Mouse (Mus musculus) limb, embryonic 13.5 days (tissue): ENCODE results near the gene Nlrp3. TPM values are rescaled to one million over a fixed set of nuclear protein-coding genes. Genes with fewer than 3 reads are reported as not detected.

Experiments used
- ATAC-seq: fragments of 200-750 bp; cut with Nextera tagmentation; 2 replicates; pipeline ENCODE4 v1.8.0; 2017; ENCODE audit warnings: low read depth, moderate number of reproducible peaks, moderate TSS enrichment; ENCODE audit not compliant: low FRiP score
- H3K27ac ChIP-seq: fragments of 300-500 bp; sonication (generic); 2 replicates; pipeline ENCODE4 v1.5.1; 2015; ENCODE audit warnings: inconsistent platforms, mild to moderate bottlenecking, moderate library complexity
- H3K27me3 ChIP-seq: fragments of 300-500 bp; sonication (generic); 2 replicates; pipeline ENCODE4 v1.6.1; 2015; ENCODE audit warnings: mild to moderate bottlenecking, inconsistent platforms
- H3K36me3 ChIP-seq: fragments of 300-500 bp; sonication (generic); 2 replicates; pipeline ENCODE4 v1.6.1; 2015; ENCODE audit warnings: inconsistent platforms, mild to moderate bottlenecking, moderate library complexity
- H3K4me1 ChIP-seq: fragments of 300-500 bp; sonication (generic); 2 replicates; pipeline ENCODE4 v1.6.1; 2015; ENCODE audit warnings: inconsistent platforms
- H3K4me2 ChIP-seq: fragments of 300-500 bp; sonication (generic); replicated peaks from 2 replicates; pipeline ENCODE4 v1.6.1; 2015; ENCODE audit warnings: inconsistent platforms, mild to moderate bottlenecking, moderate library complexity
- H3K4me3 ChIP-seq: fragments of 300-500 bp; sonication (generic); 2 replicates; pipeline ENCODE4 v1.5.1; 2015; ENCODE audit warnings: moderate library complexity, mild to moderate bottlenecking, inconsistent platforms
- H3K9ac ChIP-seq: fragments of 300-500 bp; sonication (generic); 2 replicates; pipeline ENCODE4 v1.6.1; 2015; ENCODE audit warnings: mild to moderate bottlenecking, inconsistent platforms
- H3K9me3 ChIP-seq: fragments of 300-500 bp; sonication (generic); 2 replicates; pipeline ENCODE4 v1.6.1; 2016; ENCODE audit warnings: inconsistent platforms
- WGBS: fragments of 180-500 bp; shearing (Covaris S2); methylation state at CpG from one replicate; pipeline ENCODE4 v1.1.7; 2015; 5-methylcytosine and 5-hydroxymethylcytosine counted together
- polyA plus RNA-seq: library from polyadenylated mRNA; unstranded; fragments of >200 nt; fragmentation: Nextera tagmentation; extraction: Ambion mirVana; gene quantifications from 2 replicates; pipeline ENCODE4 v1.2.1, GENCODE M21; 2015

Gene Nlrp3
- polyA plus RNA-seq, 1 experiment from 2014 or later, result 0.34 TPM

DNA sequence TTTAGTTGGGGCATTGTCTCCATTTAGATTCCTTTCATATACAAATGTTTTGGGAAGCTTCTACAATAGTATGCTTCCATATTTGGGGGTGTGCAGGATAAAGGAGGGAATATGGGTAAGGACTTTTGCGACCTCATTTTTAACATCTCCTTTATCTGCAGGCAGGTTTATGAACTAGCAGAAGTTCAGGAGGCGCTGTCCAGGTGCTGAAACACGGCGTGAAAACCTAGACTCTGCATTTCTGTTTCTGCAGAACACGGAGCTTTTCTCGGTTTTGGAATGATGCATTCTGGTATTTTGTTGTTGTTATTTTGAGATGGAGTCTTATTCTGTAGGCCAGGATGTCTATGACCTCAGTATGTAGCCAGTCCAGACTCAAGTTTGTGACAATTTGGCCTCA lies 43.2 kb downstream of the Nlrp3 start:
- no peak overlapping the region for H3K9ac ChIP-seq
- no peak for ATAC-seq
- no peak overlapping the region for H3K4me2 ChIP-seq
- H3K9me3 ChIP-seq, result no peaks in the 10 kb centered on the region
- no peaks in the 10 kb centered on the region for H3K4me1 ChIP-seq
- 0 out of 2 replicates have a peak, but pooled peaks cover 2% of the 10 kb centered on the region for H3K27me3 ChIP-seq
- no peaks in the 10 kb centered on the region for H3K36me3 ChIP-seq
- WGBS, result 30% methylated on average over 6 of the region's 6 CpGs
- H3K4me3 ChIP-seq, result no peak overlapping the region
- H3K27ac ChIP-seq, result no peak overlapping the region

DNA sequence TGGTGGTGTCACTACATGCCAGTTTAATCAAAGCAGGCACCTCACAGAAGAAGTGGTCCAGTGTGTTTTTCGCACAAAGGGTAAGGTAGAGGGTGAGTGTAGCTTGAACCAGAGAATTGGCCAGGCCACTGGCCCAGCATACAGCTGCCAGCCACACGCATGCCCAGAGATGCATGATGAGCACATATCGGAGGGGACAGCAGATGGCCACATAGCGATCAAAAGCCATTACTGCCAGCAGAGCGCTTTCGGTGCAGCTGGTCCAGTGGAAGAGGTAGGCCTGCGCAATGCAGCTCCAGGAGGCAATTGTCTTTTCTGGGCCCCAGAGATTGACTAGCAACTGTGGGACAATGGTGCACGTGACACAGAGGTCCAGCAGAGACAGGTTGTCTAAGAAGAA lies 48.1 kb downstream of the Nlrp3 start:
- WGBS, result 92% methylated on average over 8 of the region's 8 CpGs
- H3K27ac ChIP-seq, result no peak overlapping the region
- no peaks in the 10 kb centered on the region for H3K36me3 ChIP-seq
- no peaks in the 10 kb centered on the region for H3K4me1 ChIP-seq
- H3K4me3 ChIP-seq, result no peak overlapping the region
- no peak overlapping the region for H3K9ac ChIP-seq
- ATAC-seq, result no peak
- no peak overlapping the region for H3K4me2 ChIP-seq
- 0 out of 2 replicates have a peak, but pooled peaks cover 2% of the 10 kb centered on the region for H3K27me3 ChIP-seq
- H3K9me3 ChIP-seq, result no peaks in the 10 kb centered on the region

DNA sequence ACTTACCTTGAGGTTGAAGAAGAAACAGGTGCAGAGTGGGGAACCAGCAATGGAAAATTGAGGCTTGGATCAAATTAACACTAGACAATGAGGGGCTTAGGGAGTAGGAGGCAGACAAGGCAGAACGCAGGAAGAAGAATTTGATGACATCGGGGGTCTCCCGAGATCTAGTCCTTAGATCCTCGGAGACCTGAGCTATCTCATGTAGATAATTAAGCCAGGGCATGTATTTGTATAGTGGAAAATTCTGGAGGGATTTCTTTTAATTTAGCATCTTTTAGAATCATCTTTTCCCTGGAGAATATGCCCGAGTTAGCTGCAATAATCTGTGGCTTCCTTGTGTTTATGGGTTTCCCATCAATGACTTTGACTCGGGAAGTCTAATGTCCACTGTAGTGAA lies 51.8 kb downstream of the Nlrp3 start, which contains the start of gene Olfr223:
TSS of gene Olfr223 (minus strand) at position 101 of the 400 bp plus-strand sequence.
- H3K36me3 ChIP-seq, result no peaks in the 10 kb centered on the region
- WGBS, result 85% methylated on average over 6 of the region's 6 CpGs
- H3K9me3 ChIP-seq, result no peaks in the 10 kb centered on the region
- no peak within 1 kb of the TSS for H3K4me2 ChIP-seq
- no peak for ATAC-seq
- H3K4me1 ChIP-seq, result no peaks in the 10 kb centered on the region
- H3K27ac ChIP-seq, result no peak within 1 kb of the TSS
- no peak within 1 kb of the TSS for H3K9ac ChIP-seq
- H3K27me3 ChIP-seq, result 0 out of 2 replicates have a peak, but pooled peaks cover 2% of the 10 kb centered on the region
- H3K4me3 ChIP-seq, result no peak within 1 kb of the TSS

DNA sequence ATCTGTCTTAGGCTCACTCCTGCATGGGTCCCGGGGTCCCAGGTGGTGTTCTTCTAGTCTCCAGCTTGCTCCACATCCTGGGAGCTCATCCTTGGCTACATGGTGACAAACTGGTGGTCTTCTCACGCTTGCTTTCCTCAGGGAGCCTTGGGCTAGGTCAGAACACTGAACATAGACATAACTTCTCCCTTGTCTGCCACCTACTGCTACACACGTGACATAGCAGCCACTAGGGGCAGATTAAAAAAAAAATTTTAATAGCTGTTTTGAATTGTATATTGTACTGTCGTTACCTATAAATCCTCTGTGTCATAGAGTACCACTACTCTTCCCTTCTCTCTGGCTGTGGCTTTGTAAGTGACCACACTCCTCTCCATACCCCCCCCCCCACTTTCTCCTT lies 54.7 kb downstream of the Nlrp3 start:
- Histone ChIP-seq H3K27ac (no peak overlapping the region), H3K27me3 (no peaks in the 10 kb centered on the region), H3K4me2 (no peak overlapping the region), H3K36me3 (no peaks in the 10 kb centered on the region), H3K9me3 (no peaks in the 10 kb centered on the region), H3K4me3 (no peak overlapping the region), H3K4me1 (no peaks in the 10 kb centered on the region), H3K9ac (no peak overlapping the region)
- ATAC-seq, result no peak
- 44% methylated on average over 4 of the region's 4 CpGs for WGBS

DNA sequence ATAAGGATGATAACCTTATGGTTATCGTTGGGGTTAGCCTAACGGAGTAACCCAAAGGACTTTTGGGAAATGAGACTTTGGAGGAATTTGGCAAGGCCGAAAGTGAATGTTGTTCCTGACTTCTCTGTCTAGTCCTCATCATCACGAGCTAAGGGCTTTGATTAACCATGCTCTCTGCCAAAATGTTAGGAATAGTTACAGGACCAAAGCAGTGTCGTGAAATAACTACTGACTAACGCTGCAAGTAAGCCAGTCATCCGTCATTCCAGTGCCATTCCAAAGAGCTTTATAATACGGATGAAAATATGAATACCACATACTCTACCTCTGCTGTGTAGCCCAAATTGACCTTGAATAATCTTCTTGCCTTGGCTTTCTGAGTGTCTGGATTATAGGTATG lies 55.6 kb downstream of the Nlrp3 start:
- Histone ChIP-seq H3K4me3 (no peak overlapping the region), H3K4me1 (no peaks in the 10 kb centered on the region), H3K36me3 (no peaks in the 10 kb centered on the region), H3K9me3 (no peaks in the 10 kb centered on the region), H3K27ac (no peak overlapping the region), H3K4me2 (no peak overlapping the region), H3K27me3 (no peaks in the 10 kb centered on the region), H3K9ac (no peak overlapping the region)
- WGBS, result 85% methylated on average over 8 of the region's 8 CpGs
- ATAC-seq, result no peak

DNA sequence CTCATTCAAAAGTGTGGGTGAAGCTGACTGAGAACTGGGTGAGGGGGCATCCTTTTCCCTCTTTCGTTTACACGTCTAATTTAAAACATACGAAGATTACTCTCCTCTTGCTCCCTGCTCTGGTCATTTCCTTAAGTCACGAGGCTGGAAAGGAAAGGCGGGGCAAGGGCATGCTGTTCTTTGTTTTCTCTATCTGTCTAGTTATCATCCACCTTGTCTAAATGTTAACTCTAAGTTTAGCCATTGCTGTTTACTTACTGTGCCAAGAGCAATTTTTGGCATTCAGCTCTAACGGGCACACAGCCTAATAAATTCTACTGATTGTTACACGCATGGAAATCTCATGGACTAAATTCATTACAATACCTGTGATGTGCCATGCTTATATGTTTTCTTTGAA lies 57.8 kb downstream of the Nlrp3 start:
- 56% methylated on average over 7 of the region's 7 CpGs for WGBS
- no peaks in the 10 kb centered on the region for H3K9me3 ChIP-seq
- H3K9ac ChIP-seq, result no peak overlapping the region
- no peaks in the 10 kb centered on the region for H3K27me3 ChIP-seq
- no peak overlapping the region for H3K27ac ChIP-seq
- H3K4me3 ChIP-seq, result no peak overlapping the region
- H3K4me1 ChIP-seq, result no peaks in the 10 kb centered on the region
- no peak overlapping the region for H3K4me2 ChIP-seq
- no peaks in the 10 kb centered on the region for H3K36me3 ChIP-seq
- no peak for ATAC-seq

DNA sequence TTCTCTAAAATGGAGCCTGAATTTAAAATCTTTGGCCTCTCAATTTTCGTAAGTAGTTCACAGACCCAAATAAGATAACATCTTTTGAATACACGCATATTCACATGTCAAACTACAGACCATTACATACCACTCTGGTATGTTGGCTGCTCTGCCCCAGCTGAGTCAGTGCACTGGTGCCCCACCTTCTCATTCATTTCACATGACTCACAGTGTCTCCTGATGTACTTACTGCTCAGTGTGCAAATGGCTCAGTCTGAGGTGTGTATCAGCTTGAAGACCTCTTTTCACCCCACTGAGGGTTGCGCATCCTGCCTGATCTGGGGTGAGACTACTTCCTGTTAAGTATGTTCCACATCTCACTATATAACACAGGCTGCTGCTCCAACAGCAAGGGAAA lies 59.5 kb downstream of the Nlrp3 start:
- no peak overlapping the region for H3K27ac ChIP-seq
- H3K4me1 ChIP-seq, result no peaks in the 10 kb centered on the region
- ATAC-seq, result no peak
- WGBS, result 87% methylated on average over 3 of the region's 3 CpGs
- H3K36me3 ChIP-seq, result no peaks in the 10 kb centered on the region
- no peak overlapping the region for H3K4me3 ChIP-seq
- H3K4me2 ChIP-seq, result no peak overlapping the region
- H3K9ac ChIP-seq, result no peak overlapping the region
- H3K27me3 ChIP-seq, result no peaks in the 10 kb centered on the region
- no peaks in the 10 kb centered on the region for H3K9me3 ChIP-seq

DNA sequence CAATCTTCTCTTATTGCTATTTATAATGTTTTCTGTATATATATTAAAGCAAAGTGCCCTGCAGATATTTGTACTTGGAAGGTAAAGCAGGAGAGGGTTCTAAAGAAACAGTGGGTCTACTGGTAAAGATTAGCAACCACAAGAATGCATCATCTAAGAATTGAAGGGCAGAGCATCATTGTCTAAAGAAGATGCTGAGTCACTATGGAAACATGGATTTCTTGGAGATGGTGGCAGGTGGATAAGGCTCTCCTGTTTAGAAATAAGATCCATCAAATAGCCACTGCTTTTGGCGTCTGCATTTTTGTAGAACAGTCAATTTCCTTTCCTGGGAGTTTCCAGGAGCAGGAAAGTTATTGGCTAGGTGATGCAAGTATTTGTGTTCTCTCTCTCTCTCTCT lies 60.9 kb downstream of the Nlrp3 start:
- H3K9me3 ChIP-seq, result no peaks in the 10 kb centered on the region
- no peaks in the 10 kb centered on the region for H3K4me1 ChIP-seq
- ATAC-seq, result no peak
- H3K27ac ChIP-seq, result no peak overlapping the region
- no peak overlapping the region for H3K9ac ChIP-seq
- no peak overlapping the region for H3K4me2 ChIP-seq
- WGBS, result 78% methylated on average over 1 of the region's 1 CpGs
- H3K27me3 ChIP-seq, result no peaks in the 10 kb centered on the region
- no peaks in the 10 kb centered on the region for H3K36me3 ChIP-seq
- H3K4me3 ChIP-seq, result no peak overlapping the region

DNA sequence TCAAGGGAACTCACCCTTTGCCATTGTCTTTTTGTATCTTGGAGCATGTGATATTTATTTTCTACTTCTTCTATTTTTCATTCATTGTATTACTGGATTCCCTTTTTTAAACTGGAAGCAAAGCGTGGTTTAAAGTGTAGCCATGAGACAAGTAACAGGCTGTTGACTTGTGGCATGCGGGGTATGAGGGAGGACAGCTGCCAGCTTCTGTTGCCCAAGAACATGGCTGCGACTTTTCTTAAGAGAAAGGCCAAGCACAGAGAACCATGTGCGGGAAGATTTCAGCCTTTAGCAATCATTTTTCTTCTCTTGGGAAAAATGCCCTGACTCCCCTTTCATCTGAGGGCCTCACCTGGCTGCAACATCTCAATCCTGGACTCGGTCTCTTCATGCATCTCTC lies 70.3 kb downstream of the Nlrp3 start:
- Histone ChIP-seq H3K4me2 (no peak overlapping the region), H3K9me3 (no peaks in the 10 kb centered on the region), H3K4me1 (no peaks in the 10 kb centered on the region), H3K36me3 (no peaks in the 10 kb centered on the region), H3K27ac (no peak overlapping the region), H3K27me3 (no peaks in the 10 kb centered on the region), H3K4me3 (no peak overlapping the region), H3K9ac (no peak overlapping the region)
- WGBS, result 88% methylated on average over 5 of the region's 5 CpGs
- no peak for ATAC-seq

DNA sequence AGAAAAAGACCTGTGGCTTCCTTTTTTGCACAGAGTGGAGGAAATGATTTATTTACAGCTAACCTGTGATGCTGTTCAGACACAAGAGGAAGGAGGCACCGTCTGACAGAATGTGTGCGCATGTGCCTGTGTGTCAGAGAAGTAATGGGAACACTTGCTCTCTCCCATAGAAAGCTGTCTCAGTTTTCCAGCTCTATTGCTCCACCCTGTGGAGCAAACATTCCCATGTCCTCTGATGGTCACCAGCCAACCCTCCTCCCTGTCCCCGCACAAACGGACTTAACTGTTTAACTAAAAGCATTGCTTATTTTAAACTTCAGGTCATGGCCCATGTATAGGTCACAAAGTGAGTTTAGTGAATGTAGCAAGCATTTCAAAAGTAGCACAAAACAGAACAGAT lies 72.8 kb downstream of the Nlrp3 start:
- H3K4me2 ChIP-seq, result no peak overlapping the region
- H3K36me3 ChIP-seq, result no peaks in the 10 kb centered on the region
- ATAC-seq, result no peak
- no peak overlapping the region for H3K4me3 ChIP-seq
- H3K9me3 ChIP-seq, result no peaks in the 10 kb centered on the region
- H3K27ac ChIP-seq, result no peak overlapping the region
- no peaks in the 10 kb centered on the region for H3K27me3 ChIP-seq
- no peak overlapping the region for H3K9ac ChIP-seq
- WGBS, result 47% methylated on average over 4 of the region's 4 CpGs
- H3K4me1 ChIP-seq, result no peaks in the 10 kb centered on the region

Other genes starting within 250 kb of the Nlrp3 start
- 8.1 and 8.9 TPM in 2 replicates for gene Wnt9a, start 234.6 kb upstream of the Nlrp3 start, polyA plus RNA-seq
- gene Prss38, start 165.9 kb upstream of the Nlrp3 start, polyA plus RNA-seq, result 0.11 TPM in 1 of 2 replicates, not detected in the other
- gene Jmjd4, start 91.5 kb upstream of the Nlrp3 start, polyA plus RNA-seq, result 16.5 and 18.5 TPM in 2 replicates
- 149 TPM in 2 replicates for gene Snap47, start 90.4 kb upstream of the Nlrp3 start, polyA plus RNA-seq
- 10.8 and 11.0 TPM in 2 replicates for gene Zfp867, start 69.1 kb upstream of the Nlrp3 start, polyA plus RNA-seq
- gene Zkscan17, start 14.8 kb upstream of the Nlrp3 start, polyA plus RNA-seq, result 26.1 and 26.8 TPM in 2 replicates
- not detected in 2 replicates for gene Olfr222, start 34.7 kb downstream of the Nlrp3 start, polyA plus RNA-seq
- gene Olfr223, start 51.7 kb downstream of the Nlrp3 start, polyA plus RNA-seq, result not detected in 2 replicates
- 40.7 and 44.4 TPM in 2 replicates for gene Mprip, start 119.7 kb downstream of the Nlrp3 start, polyA plus RNA-seq
- 4.7 and 4.9 TPM in 2 replicates for gene Pld6, start 246.1 kb downstream of the Nlrp3 start, polyA plus RNA-seq